In the genomic region with DNA sequence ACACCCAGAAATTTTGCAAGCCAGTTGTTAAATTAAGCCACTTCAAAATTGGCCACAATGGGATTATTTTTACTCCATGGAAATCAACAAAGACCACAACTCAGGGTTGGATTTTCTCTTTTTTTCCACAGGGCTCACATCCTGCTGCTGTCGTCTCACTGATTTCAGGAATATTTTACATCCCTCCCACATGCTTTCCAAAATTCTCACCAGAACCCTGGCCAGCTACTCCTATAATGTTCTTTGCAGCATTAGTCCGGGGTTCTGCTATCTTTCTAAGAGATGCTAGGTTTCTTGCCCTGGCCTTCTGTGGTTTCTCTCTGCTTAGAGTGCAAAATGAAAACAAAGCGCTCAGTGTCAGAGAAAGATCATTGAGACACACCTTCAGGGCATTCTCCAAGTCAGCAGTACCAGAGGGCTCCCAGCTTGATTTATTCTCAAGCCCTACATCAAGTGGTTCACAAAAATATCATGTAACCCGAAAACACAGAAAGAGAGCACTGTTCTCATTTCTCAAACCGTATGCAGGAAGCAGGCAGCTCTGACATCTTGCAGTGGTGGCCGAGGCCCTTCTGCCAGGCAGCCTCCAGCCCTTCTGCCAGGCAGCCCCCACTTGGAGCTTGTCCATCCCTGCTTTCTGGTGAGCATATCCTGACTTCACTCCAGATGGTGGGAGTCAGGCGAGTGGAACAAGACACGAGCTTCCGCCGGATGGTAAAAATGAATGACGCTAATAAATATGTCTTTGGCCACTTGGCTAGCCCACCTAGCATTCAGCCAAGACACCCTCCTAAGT, we compare ENCODE assay signal across 8 mouse cellular contexts.
DNase-seq lines count a peak whose midpoint lies in the region; ATAC-seq lines count a peak whose summit lies in the region.

No protein-coding gene starts in this region.

- peak; percentile 30 for DNase-seq in heart, postnatal 4 days
- DNase-seq in heart, adult 18-20 months: no peak
- peak; percentile 86 for DNase-seq in cerebellum, adult 9-10 months
- peak; percentile 19 to 36 for DNase-seq in frontal cortex, postnatal 25 days (ENCODE audit: low spot score in 2 of 2)
- peak; percentile 66 for DNase-seq in left cerebral cortex, postnatal 36 days (ENCODE audit: low spot score in 2 of 2)
- DNase-seq in right cerebral cortex, postnatal 4 days: peak; percentile 46
- no peak for DNase-seq in thymus, postnatal 25 days

- ATAC-seq in activated CD4-positive, CD25-positive, alpha-beta regulatory T cell, adult 4 months: no peak

- intact Hi-C loops in left cerebral cortex, postnatal 36 days (cut with DNase I): no loop called here

Comparison
In these comparisons a context has a peak if more than half of its experiments do, and no peak if none do; other contexts are left out.
1. DNase-seq: peak in heart, postnatal 4 days (single experiment), cerebellum, adult 9-10 months (single experiment), frontal cortex, postnatal 25 days (2 of 2), left cerebral cortex, postnatal 36 days (2 of 2) and right cerebral cortex, postnatal 4 days (single experiment); none in heart, adult 18-20 months (0 of 2) and thymus, postnatal 25 days (single experiment).